Mouse (Mus musculus) hindbrain, embryonic 14.5 days (tissue): ENCODE results near the gene Abr. TPM values are rescaled to one million over a fixed set of nuclear protein-coding genes. Genes with fewer than 3 reads are reported as not detected.

Experiments
- ATAC-seq: fragments of 200-750 bp; cut with Nextera tagmentation; 2 replicates; pipeline ENCODE4 v1.8.0; 2017; ENCODE audit warnings: moderate number of reproducible peaks, mild to moderate bottlenecking, moderate TSS enrichment, moderate library complexity; ENCODE audit not compliant: low FRiP score
- DNase-seq: peaks from one replicate; pipeline ENCODE4 v3.0.0-alpha.2; 2015; ENCODE audit warnings: low spot score
- H3K27ac ChIP-seq: fragments of 300-500 bp; sonication (generic); 2 replicates; pipeline ENCODE4 v1.5.1; 2014; ENCODE audit warnings: mild to moderate bottlenecking, moderate library complexity
- H3K27me3 ChIP-seq: fragments of 300-500 bp; sonication (generic); 2 replicates; pipeline ENCODE4 v1.6.1; 2014; ENCODE audit warnings: mild to moderate bottlenecking, low read length, mixed read lengths; ENCODE audit not compliant: control insufficient read depth, insufficient read depth
- H3K36me3 ChIP-seq: fragments of 300-500 bp; sonication (generic); replicated peaks from 2 replicates; pipeline ENCODE4 v1.6.1; 2014; ENCODE audit not compliant: control insufficient read depth, insufficient read depth
- H3K4me1 ChIP-seq: fragments of 300-500 bp; sonication (generic); replicated peaks from 2 replicates; pipeline ENCODE4 v1.6.1; 2014; ENCODE audit warnings: antibody characterized with exemption, low read length, mixed read lengths; ENCODE audit not compliant: control insufficient read depth, insufficient read depth
- H3K4me2 ChIP-seq: fragments of 300-500 bp; sonication (generic); replicated peaks from 2 replicates; pipeline ENCODE4 v1.6.1; 2014; ENCODE audit warnings: mild to moderate bottlenecking, moderate library complexity
- H3K4me3 ChIP-seq: fragments of 300-500 bp; sonication (generic); replicated peaks from 2 replicates; pipeline ENCODE4 v1.5.1; 2014; ENCODE audit warnings: mild to moderate bottlenecking, low read length
- H3K9ac ChIP-seq: fragments of 300-500 bp; sonication (generic); 2 replicates; pipeline ENCODE4 v1.6.1; 2014
- H3K9me3 ChIP-seq: fragments of 300-500 bp; sonication (generic); 2 replicates; pipeline ENCODE4 v1.6.1; 2016; ENCODE audit warnings: low read length; ENCODE audit not compliant: control insufficient read depth
- WGBS: fragments of 180-500 bp; shearing (Covaris S2); extraction: QIAGEN DNeasy Blood & Tissue Kit; methylation state at CpG from one replicate; pipeline ENCODE4 v1.1.7; 2014; 5-methylcytosine and 5-hydroxymethylcytosine counted together
- polyA plus RNA-seq: library from polyadenylated mRNA; unstranded; fragments of >200 nt; fragmentation: Nextera tagmentation; extraction: Ambion mirVana; gene quantifications from 2 replicates; pipeline ENCODE4 v1.2.1, GENCODE M21; 2014

The Abr gene
- polyA plus RNA-seq, 1 experiment from 2014 or later: 115 TPM

DNA sequence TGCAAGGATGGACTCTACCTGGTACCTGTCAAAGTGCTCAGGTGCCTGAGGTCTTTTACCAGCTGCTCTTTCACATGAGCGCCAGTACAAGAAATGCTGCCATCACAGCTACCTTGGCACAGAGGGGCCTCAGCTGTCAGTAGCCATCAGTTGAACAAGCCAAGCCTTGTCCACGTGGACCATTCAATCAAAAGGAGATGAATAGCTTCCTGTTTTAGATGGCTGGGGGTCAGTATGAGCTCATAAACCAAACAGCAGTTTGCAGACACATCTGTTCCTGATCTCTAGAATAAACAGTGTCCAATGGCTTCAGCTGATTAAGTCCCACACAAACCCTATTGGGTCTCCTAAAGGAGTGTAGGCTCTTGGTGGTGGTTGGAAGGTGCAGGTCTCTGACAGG is 206.1 kb downstream of the Abr start:
- H3K9ac ChIP-seq: no peak overlapping the region
- H3K27me3 ChIP-seq: no peaks in the 10 kb centered on the region
- no peak overlapping the region for H3K27ac ChIP-seq
- no peak for DNase-seq
- H3K4me2 ChIP-seq: no peak overlapping the region
- 76% methylated on average over 2 of the region's 2 CpGs for whole genome bisulfite sequencing
- no peaks in the 10 kb centered on the region for H3K9me3 ChIP-seq
- no peak for ATAC-seq
- peaks cover 87% of the 10 kb centered on the region for H3K36me3 ChIP-seq
- H3K4me1 ChIP-seq: no peaks in the 10 kb centered on the region
- H3K4me3 ChIP-seq: no peak overlapping the region

DNA sequence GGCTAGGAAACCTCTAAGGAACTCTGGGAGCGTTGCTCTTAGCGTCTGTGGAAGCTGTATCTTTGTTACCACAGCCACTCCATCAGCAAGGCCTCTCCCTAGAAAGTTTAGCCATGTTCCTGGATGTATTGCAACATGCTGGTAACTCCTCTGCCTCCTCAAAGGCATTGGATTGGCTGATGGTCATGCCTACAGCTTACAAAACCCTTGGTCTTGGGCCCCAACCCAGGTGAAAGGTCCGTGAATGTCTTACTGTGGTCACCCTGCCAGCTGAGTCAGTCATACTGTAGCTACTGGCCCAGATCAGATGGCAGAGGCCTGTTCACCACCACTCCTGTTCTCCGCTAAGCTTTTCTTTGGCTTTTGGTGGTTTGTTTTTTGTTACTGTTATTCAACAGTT is 207.1 kb downstream of the Abr start:
- Histone ChIP-seq H3K9me3 (no peaks in the 10 kb centered on the region), H3K4me2 (no peak overlapping the region), H3K36me3 (peaks cover 77% of the 10 kb centered on the region), H3K9ac (no peak overlapping the region), H3K4me1 (no peaks in the 10 kb centered on the region), H3K27ac (no peak overlapping the region), H3K27me3 (no peaks in the 10 kb centered on the region), H3K4me3 (no peak overlapping the region)
- no peak for ATAC-seq
- 95% methylated on average over 4 of the region's 4 CpGs for WGBS
- no peak for DNase-seq

DNA sequence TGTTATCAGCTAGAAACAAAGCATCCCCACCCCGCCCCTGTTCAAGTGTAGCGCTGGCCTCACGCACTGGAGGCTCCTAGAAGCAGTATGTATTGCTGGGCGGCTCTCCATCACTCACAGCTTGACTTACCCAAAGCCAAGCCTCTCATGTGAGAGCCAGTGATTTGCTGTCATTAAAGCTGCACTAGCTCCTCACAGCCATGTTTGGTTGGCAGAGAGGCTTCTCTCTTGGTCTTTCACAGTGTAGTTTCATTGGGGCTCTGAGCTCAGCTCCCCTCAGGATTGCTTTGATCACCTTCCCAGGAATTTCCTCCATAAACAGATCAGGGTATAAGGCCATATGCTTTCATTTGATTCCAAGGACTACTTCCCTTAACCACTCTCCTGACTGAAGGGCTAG is 208.9 kb downstream of the Abr start:
- H3K4me1 ChIP-seq: peaks cover under 1% of the 10 kb centered on the region; the same call in 1 of the 2 replicates
- H3K4me2 ChIP-seq: no peak overlapping the region
- H3K9me3 ChIP-seq: no peaks in the 10 kb centered on the region
- H3K36me3 ChIP-seq: peaks cover 59% of the 10 kb centered on the region
- H3K9ac ChIP-seq: no peak overlapping the region
- 86% methylated on average over 4 of the region's 4 CpGs for WGBS
- H3K27me3 ChIP-seq: no peaks in the 10 kb centered on the region
- DNase-seq (no peak), ATAC-seq (no peak)
- no peak overlapping the region for H3K27ac ChIP-seq
- H3K4me3 ChIP-seq: no peak overlapping the region

DNA sequence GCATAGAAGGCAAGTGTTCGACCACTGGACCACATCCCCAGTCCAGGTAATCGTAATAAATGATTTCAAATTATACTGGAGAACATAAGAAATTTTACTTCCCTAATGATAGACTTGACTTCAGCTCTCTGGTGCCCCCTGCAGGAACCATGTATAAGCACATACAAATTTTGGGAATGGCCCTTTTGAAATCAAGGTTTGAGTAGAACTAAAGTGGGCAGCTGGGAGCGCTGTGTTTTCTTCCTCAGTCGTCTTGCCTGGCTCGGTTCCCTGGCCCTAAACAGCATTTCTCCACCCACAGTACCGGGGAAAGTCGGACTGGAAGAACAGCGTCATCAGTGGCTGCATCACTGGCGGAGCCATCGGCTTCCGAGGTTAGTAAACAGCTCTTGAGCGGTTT is 211.3 kb downstream of the Abr start:
- Histone ChIP-seq H3K9ac (no peak overlapping the region), H3K9me3 (no peaks in the 10 kb centered on the region), H3K4me1 (peaks cover 7% of the 10 kb centered on the region; the same call in 1 of the 2 replicates), H3K27me3 (no peaks in the 10 kb centered on the region), H3K27ac (no peak overlapping the region), H3K36me3 (peaks cover 35% of the 10 kb centered on the region), H3K4me2 (no peak overlapping the region), H3K4me3 (no peak overlapping the region)
- DNase-seq (peak; percentile 80), ATAC-seq (no peak)
- WGBS: 74% methylated on average over 12 of the region's 12 CpGs

DNA sequence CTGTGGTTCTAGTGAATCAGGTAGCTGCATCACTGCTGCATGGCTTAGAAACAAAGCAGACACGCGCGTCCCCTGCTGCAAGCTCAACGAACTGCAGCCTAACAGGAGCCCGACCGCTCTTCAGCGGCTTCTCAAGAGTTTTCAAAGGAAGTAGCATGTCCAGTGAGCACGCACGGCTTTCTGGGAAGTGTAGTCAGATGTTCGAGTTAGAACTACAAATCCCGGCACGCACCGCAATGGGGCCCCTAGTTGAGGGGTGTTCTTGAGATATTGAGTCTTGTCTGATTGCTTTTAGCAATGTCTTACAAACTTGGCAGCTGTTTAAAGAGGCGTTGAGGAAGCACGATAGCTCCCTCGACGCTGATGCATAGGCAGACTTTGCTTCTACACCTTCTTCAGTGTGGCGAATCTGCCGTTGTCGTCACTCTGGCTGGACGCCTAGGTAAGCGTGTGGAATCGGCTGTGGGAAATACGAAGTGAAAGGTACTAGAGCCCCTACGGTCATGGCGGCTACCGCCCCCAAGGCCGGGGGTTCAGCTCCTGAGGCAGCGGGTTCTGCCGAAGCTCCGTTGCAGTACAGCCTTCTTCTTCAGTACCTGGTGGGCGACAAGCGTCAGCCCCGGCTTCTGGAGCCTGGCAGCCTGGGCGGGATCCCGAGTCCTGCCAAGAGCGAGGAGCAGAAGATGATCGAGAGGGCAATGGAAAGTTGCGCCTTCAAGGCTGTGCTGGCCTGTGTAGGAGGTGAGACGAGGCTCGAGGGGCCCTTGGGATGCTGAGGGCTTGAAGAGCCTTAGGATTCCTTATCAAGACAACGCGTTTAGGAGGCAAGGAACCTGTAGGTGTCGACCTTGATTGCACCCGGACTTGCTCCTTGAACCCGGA is 215.2 kb downstream of the Abr start, which contains the start of gene Timm22:
Timm22 (plus strand) TSS at position 251 of the 882 bp plus-strand sequence.
- peak within 1 kb of the TSS; percentile 78 for H3K4me3 ChIP-seq
- peaks cover 7% of the 10 kb centered on the region; the same call in 1 of the 2 replicates for H3K4me1 ChIP-seq
- DNase-seq: peak; percentile 100
- H3K9ac ChIP-seq: peak within 1 kb of the TSS; percentile 87
- H3K27ac ChIP-seq: peak within 1 kb of the TSS; percentile 61
- H3K9me3 ChIP-seq: no peaks in the 10 kb centered on the region
- ATAC-seq: peak; percentile 97
- H3K36me3 ChIP-seq: peaks cover 4% of the 10 kb centered on the region
- no peaks in the 10 kb centered on the region for H3K27me3 ChIP-seq
- under 1% methylated on average over 46 of the region's 46 CpGs for WGBS
- peak within 1 kb of the TSS; percentile 79 for H3K4me2 ChIP-seq

DNA sequence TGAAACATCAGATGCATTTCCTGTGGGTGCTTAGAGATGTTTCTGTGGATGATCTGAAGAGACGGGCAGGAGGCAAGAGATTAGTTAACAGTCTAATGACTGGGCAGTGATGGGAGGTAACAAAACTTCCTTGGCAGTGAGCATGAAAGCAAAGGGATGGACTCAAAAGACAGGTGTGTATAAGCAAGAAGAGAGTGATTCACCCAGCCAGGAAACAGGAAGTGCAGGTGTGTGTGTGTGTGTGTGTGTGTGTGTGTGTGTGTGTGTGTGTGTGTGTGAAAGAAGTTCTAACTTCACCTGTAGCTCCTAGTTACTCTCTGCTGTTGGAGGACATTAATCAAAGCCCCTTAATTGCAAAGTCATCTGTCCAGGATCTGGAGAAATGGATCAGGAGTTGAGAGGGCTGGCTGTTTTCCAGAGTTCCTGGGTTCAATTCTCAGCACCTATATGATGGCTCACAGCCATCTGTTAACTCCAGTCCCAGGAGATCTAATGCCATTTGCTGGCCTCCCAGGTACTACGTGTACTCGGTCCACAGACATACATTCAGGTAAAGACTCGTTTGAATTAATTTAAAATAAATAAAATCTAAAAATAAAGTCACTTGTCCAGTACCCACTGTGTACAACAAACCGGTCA is 216.4 kb downstream of the Abr start:
- WGBS: 89% methylated on average over 5 of the region's 5 CpGs

DNA sequence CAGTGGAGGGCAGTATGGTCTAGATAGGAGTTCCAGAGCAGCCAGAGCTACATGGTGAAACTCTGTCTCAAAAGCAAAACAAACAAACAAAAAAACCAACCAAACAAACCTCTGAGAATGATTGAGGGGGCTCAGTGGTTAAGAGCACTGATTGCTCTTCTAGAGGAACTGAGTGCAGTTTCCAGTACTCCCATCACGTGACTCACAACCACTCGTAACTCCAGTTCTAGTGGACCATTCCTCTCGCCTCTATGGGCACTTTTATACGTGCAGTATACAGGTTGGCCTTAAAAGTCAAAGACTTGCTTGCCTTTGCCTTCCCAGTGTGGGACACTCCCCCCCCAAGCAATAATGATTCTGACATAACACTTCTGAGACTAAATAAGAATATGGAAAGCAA is 217.0 kb downstream of the Abr start:
- no peaks in the 10 kb centered on the region for H3K27me3 ChIP-seq
- H3K4me3 ChIP-seq: no peak overlapping the region
- no peak overlapping the region for H3K9ac ChIP-seq
- no peak for DNase-seq
- no peak overlapping the region for H3K27ac ChIP-seq
- 72% methylated on average over 4 of the region's 4 CpGs for WGBS
- H3K4me2 ChIP-seq: no peak overlapping the region
- no peaks in the 10 kb centered on the region; the same call in 1 of the 2 replicates for H3K36me3 ChIP-seq
- H3K9me3 ChIP-seq: no peaks in the 10 kb centered on the region
- peaks cover 7% of the 10 kb centered on the region; the same call in 1 of the 2 replicates for H3K4me1 ChIP-seq
- ATAC-seq: no peak

More for the DNA sequence above, 216.4 kb downstream of the Abr start:
- Histone ChIP-seq H3K27me3 (no peaks in the 10 kb centered on the region), H3K4me1 (peaks cover 7% of the 10 kb centered on the region; the same call in 1 of the 2 replicates), H3K4me2 (no peak overlapping the region), H3K4me3 (no peak overlapping the region), H3K36me3 (no peaks in the 10 kb centered on the region; the same call in 1 of the 2 replicates), H3K9ac (no peak overlapping the region), H3K9me3 (no peaks in the 10 kb centered on the region), H3K27ac (no peak overlapping the region)
- DNase-seq (no peak), ATAC-seq (0 out of 2 replicates have a peak, but pooled peaks have one; percentile 3)

DNA sequence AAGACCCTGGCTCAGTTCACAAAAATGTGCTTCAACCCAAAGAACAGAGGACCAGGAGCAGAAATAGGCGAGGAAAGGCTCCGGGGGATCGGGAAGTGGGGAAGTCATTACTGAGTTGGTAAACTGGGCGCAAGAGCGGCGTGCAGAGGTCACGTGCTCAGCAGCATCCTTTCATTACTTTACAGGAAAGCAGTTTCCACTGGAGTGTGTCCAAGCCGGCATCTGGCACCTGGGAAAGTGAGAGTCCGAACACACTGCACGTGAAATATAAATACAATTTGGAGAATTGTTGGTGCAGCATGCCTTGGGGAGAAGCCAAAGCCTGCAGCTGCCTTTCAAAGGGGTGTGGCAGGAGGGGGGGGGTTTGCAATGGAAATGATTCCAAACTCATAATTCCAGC is 220.7 kb downstream of the Abr start:
- no peak overlapping the region for H3K9ac ChIP-seq
- peaks cover 12% of the 10 kb centered on the region for H3K4me1 ChIP-seq
- WGBS: 62% methylated on average over 10 of the region's 10 CpGs
- no peak overlapping the region for H3K27ac ChIP-seq
- H3K36me3 ChIP-seq: no peaks in the 10 kb centered on the region
- H3K27me3 ChIP-seq: no peaks in the 10 kb centered on the region
- DNase-seq (no peak), ATAC-seq (no peak)
- H3K4me2 ChIP-seq: no peak overlapping the region
- no peak overlapping the region for H3K4me3 ChIP-seq
- H3K9me3 ChIP-seq: no peaks in the 10 kb centered on the region

DNA sequence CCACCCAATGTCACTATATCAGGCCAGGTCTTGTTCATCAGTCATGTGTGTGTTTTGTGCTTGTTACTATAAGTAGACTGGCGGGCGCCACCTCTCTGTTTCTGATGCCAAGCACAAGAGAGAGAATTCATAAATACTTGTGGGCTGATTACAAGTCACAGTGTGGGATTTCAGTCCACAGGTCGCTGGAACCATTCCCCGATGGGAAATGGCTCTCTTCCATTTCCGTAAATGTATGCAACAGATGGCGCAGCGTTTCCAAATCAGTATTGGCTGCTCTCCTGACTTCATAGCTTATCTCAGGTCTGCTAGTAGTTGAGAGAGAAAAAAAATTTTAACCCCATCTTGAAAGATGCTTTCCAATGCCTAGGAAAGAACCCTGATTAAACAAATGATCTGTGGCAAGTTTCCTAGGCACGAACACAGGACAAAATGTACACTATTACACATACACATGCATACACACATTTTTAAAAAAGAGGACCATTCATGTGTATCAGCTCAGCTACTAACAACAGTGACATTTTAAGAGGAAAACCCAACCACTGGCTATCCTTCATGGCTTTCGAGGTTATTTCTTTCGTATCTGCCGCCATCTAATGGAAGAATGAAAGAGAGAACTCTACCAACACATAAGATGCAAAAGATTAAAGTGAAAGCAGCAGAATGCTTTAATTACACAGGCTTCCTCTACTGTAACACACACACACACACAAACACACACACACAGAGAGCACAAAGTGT is 222.4 kb downstream of the Abr start:
- WGBS: 10% methylated on average over 11 of the region's 11 CpGs
- H3K4me3 ChIP-seq: peak overlapping the region; percentile 78
- no peak overlapping the region for H3K9ac ChIP-seq
- no peaks in the 10 kb centered on the region for H3K36me3 ChIP-seq
- H3K27ac ChIP-seq: peak overlapping the region; percentile 87; the same call in 1 of the 2 replicates
- no peaks in the 10 kb centered on the region for H3K27me3 ChIP-seq
- DNase-seq: peak; percentile 83
- no peak for ATAC-seq
- peaks cover 12% of the 10 kb centered on the region for H3K4me1 ChIP-seq
- H3K4me2 ChIP-seq: peak overlapping the region; percentile 78
- no peaks in the 10 kb centered on the region for H3K9me3 ChIP-seq
